Mouse (Mus musculus): ENCODE results near the gene B430306N03Rik.

GRCm38 (mm10) chr17:48286765-48287164 is 29.2 kb upstream of the B430306N03Rik start:
- TF ChIP-seq CTCF (conservative IDR thresholded peaks at IDR 0.05; ENCODE audit: low read length), result peak; percentile 31; the same call in 1 of the 2 replicates
- TF ChIP-seq POU5F1 (IDR thresholded peaks at IDR 0.05; ENCODE audit: borderline replicate concordance, low read length), result no peak
- no peak for TF ChIP-seq NANOG (IDR thresholded peaks at IDR 0.05; ENCODE audit: borderline replicate concordance, low read length)
